Mouse (Mus musculus): Measurements from ENCODE around the gene Pfkfb3. TPM values are rescaled to one million over a fixed set of nuclear protein-coding genes. Genes with fewer than 3 reads are reported as not detected.

Gene Pfkfb3
- polyA plus RNA-seq, 2 experiments: 2.6 to 5.2 TPM

DNA sequence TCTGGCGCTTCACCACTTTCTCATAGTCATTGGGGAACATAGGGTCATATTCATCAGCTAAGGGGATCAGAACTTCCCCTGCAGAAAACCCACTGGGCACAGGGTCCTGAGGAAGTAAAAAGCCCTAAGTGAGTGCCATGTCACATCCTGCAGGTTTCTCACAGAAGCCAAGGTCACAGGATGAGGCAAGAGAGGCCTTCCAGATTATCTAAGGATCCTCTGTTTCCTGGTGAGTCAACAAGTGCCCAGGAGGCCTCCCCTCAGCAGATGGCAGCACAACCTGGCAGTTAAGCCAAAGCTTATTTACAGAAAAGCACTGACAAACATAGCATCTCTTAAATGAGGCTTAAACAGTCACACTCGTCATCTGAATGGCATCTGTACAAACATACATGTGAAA is 42.8 kb upstream of the Pfkfb3 start:
- DNase-seq (ENCODE audit: low read depth in 3 of 3, low spot score in 3 of 3): no peak
- H3K27ac ChIP-seq: no peak overlapping the region
- WGBS (ENCODE audit: insufficient replicate concordance): 69% methylated on average over 2 of the region's 2 CpGs
- H3K9ac ChIP-seq (replicated peaks): no peak overlapping the region
- no peak overlapping the region for H3K4me3 ChIP-seq (ENCODE audit: insufficient read depth in 1 of 2, low read depth in 2 of 2, low read length in 2 of 2)
- no peak for ATAC-seq (ENCODE audit: insufficient read depth)
- no peaks in the 10 kb centered on the region for H3K9me3 ChIP-seq (ENCODE audit: control insufficient read depth, low read length)
- no peaks in the 10 kb centered on the region for H3K27me3 ChIP-seq (ENCODE audit: control insufficient read depth, insufficient read depth, low read length)
- TF ChIP-seq EP300 (IDR thresholded peaks at IDR 0.05; ENCODE audit: low read depth): no peak
- TF ChIP-seq CTCF (IDR thresholded peaks at IDR 0.05; ENCODE audit: low read depth): no peak
- no peak overlapping the region for H3K4me2 ChIP-seq (ENCODE audit: low read depth)
- peaks cover 68% of the 10 kb centered on the region for H3K36me3 ChIP-seq (replicated peaks; ENCODE audit: control insufficient read depth, insufficient read depth, low read depth)
- H3K4me1 ChIP-seq (replicated peaks; ENCODE audit: control insufficient read depth in 2 of 2, insufficient read depth in 2 of 2, low read length in 1 of 2): peaks cover 2 to 3% of the 10 kb centered on the region in 2 experiments; a peak in 3 of 4 replicates

DNA sequence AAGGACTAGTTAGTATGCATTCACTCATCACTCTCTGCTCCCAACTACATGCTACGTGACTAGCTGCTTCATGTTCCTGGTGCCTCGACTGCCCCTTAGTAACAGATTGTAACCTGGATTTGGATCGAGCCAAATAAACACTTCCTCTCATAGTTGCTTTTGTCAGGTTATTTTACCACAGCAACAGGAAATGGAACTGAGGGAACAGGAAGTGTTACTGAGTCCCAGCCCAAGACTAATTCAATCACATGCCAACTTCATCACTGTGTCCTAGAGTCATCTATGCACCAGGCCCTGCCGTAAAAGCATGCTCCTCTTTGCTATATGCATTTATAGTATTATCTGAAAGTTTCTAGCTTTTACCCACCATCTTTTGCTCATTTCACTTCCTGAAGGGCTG is 34.1 kb upstream of the Pfkfb3 start:
- H3K9ac ChIP-seq (replicated peaks): no peak overlapping the region
- DNase-seq (ENCODE audit: low read depth in 3 of 3, low spot score in 3 of 3) (no peak), ATAC-seq (ENCODE audit: insufficient read depth) (no peak)
- TF ChIP-seq CTCF (IDR thresholded peaks at IDR 0.05; ENCODE audit: low read depth): no peak
- no peak for TF ChIP-seq EP300 (IDR thresholded peaks at IDR 0.05; ENCODE audit: low read depth)
- no peak overlapping the region for H3K4me2 ChIP-seq (ENCODE audit: low read depth)
- H3K36me3 ChIP-seq (replicated peaks; ENCODE audit: control insufficient read depth, insufficient read depth, low read depth): peaks cover 79% of the 10 kb centered on the region
- WGBS (ENCODE audit: insufficient replicate concordance): 63% methylated on average over 4 of the region's 4 CpGs
- no peak overlapping the region for H3K27ac ChIP-seq
- no peaks in the 10 kb centered on the region for H3K9me3 ChIP-seq (ENCODE audit: control insufficient read depth, low read length)
- H3K4me3 ChIP-seq (ENCODE audit: insufficient read depth in 1 of 2, low read depth in 2 of 2, low read length in 2 of 2): no peak overlapping the region
- H3K4me1 ChIP-seq (replicated peaks; ENCODE audit: control insufficient read depth in 2 of 2, insufficient read depth in 2 of 2, low read length in 1 of 2): no peaks in the 10 kb centered on the region
- no peaks in the 10 kb centered on the region for H3K27me3 ChIP-seq (ENCODE audit: control insufficient read depth, insufficient read depth, low read length)

DNA sequence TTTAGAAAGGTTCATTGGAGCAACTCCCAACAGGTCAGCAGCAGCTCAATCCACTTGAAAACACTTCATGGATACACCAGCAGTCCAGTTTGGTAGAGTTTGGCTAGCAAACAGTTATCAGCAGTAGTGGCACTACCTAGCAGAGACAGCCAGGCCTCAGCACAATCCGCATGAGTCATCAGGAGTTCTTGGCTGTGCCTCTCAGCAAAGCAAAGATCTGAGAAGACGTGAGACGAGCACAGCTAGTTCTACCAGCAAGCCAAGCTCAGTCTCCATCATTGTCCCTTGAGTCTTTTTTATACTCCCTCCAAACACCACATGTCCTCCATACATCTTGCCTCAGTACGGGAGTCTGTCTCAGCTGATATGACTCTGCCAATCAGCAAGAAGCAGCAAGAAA is 25.5 kb upstream of the Pfkfb3 start:
- no peak for DNase-seq (ENCODE audit: low read depth in 3 of 3, low spot score in 3 of 3)
- Histone ChIP-seq H3K9ac (replicated peaks) (no peak overlapping the region), H3K4me2 (ENCODE audit: low read depth) (no peak overlapping the region), H3K27me3 (ENCODE audit: control insufficient read depth, insufficient read depth, low read length) (no peaks in the 10 kb centered on the region), H3K4me1 (replicated peaks; ENCODE audit: control insufficient read depth in 2 of 2, insufficient read depth in 2 of 2, low read length in 1 of 2) (no peaks in the 10 kb centered on the region), H3K27ac (no peak overlapping the region), H3K4me3 (ENCODE audit: insufficient read depth in 1 of 2, low read depth in 2 of 2, low read length in 2 of 2) (no peak overlapping the region), H3K9me3 (ENCODE audit: control insufficient read depth, low read length) (no peaks in the 10 kb centered on the region), H3K36me3 (replicated peaks; ENCODE audit: control insufficient read depth, insufficient read depth, low read depth) (peaks cover 3% of the 10 kb centered on the region; the same call in 1 of the 2 replicates)
- TF ChIP-seq EP300 (IDR thresholded peaks at IDR 0.05; ENCODE audit: low read depth) (no peak), CTCF (IDR thresholded peaks at IDR 0.05; ENCODE audit: low read depth) (no peak)
- ATAC-seq (ENCODE audit: insufficient read depth): no peak
- 80% methylated on average over 4 of the region's 4 CpGs for WGBS (ENCODE audit: insufficient replicate concordance)

DNA sequence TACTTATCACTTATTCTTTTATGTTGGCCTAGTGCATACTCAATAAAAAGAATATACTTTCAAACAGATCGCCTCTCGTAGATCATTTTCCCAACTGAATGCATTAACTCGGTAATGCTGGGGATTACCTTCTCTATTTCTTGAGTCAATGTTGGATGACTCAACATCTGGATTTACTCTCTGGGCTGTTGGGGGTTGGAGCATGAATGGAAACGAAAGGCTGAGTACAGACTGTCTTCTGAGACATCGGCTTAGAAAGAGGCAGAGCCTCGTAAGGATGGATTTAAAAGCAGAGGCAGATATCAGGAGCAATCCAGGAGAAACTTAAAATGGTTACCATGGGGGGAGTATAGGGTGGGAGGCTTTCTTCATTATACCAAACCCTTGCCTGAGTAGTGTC is 24.3 kb upstream of the Pfkfb3 start:
- 73% methylated on average over 6 of the region's 6 CpGs for WGBS (ENCODE audit: insufficient replicate concordance)

DNA sequence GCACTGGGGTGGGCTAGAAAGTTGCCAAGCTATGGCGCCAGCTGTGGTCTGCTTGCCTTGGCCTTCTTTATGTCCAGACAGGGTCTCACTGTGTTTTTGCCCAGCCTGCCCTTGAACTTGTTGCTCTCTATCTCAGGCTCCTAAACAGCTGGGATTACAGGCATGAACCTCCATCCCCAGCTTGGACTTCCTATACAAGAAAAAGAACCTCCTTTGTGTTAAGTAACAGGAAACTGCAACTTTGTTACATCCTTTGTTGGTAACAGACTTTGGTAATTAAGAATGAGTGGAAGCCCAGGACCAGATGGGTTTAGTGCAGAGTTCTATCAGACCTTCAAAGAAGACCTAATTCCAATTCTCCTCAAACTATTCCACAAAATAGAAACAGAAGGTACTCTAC is 19.8 kb upstream of the Pfkfb3 start:
- ATAC-seq (ENCODE audit: insufficient read depth): no peak
- Histone ChIP-seq H3K9ac (replicated peaks) (no peak overlapping the region), H3K9me3 (ENCODE audit: control insufficient read depth, low read length) (no peaks in the 10 kb centered on the region), H3K27me3 (ENCODE audit: control insufficient read depth, insufficient read depth, low read length) (no peaks in the 10 kb centered on the region), H3K36me3 (replicated peaks; ENCODE audit: control insufficient read depth, insufficient read depth, low read depth) (no peaks in the 10 kb centered on the region), H3K4me1 (replicated peaks; ENCODE audit: control insufficient read depth in 2 of 2, insufficient read depth in 2 of 2, low read length in 1 of 2) (no peaks in the 10 kb centered on the region), H3K4me3 (ENCODE audit: insufficient read depth in 1 of 2, low read depth in 2 of 2, low read length in 2 of 2) (no peak overlapping the region), H3K4me2 (ENCODE audit: low read depth) (no peak overlapping the region), H3K27ac (no peak overlapping the region)
- TF ChIP-seq CTCF (IDR thresholded peaks at IDR 0.05; ENCODE audit: low read depth) (no peak), EP300 (IDR thresholded peaks at IDR 0.05; ENCODE audit: low read depth) (no peak)
- 82% methylated on average over 1 of the region's 1 CpGs for WGBS (ENCODE audit: insufficient replicate concordance)
- DNase-seq (ENCODE audit: low read depth in 3 of 3, low spot score in 3 of 3): no peak

More for the DNA sequence above, 24.3 kb upstream of the Pfkfb3 start:
- Histone ChIP-seq H3K9ac (replicated peaks) (no peak overlapping the region), H3K9me3 (ENCODE audit: control insufficient read depth, low read length) (no peaks in the 10 kb centered on the region), H3K4me3 (ENCODE audit: insufficient read depth in 1 of 2, low read depth in 2 of 2, low read length in 2 of 2) (no peak overlapping the region), H3K27ac (no peak overlapping the region), H3K36me3 (replicated peaks; ENCODE audit: control insufficient read depth, insufficient read depth, low read depth) (no peaks in the 10 kb centered on the region), H3K4me1 (replicated peaks; ENCODE audit: control insufficient read depth in 2 of 2, insufficient read depth in 2 of 2, low read length in 1 of 2) (no peaks in the 10 kb centered on the region), H3K4me2 (ENCODE audit: low read depth) (no peak overlapping the region), H3K27me3 (ENCODE audit: control insufficient read depth, insufficient read depth, low read length) (no peaks in the 10 kb centered on the region)
- ATAC-seq (ENCODE audit: insufficient read depth) (no peak), DNase-seq (ENCODE audit: low read depth in 3 of 3, low spot score in 3 of 3) (no peak)
- TF ChIP-seq EP300 (IDR thresholded peaks at IDR 0.05; ENCODE audit: low read depth): no peak
- TF ChIP-seq CTCF (IDR thresholded peaks at IDR 0.05; ENCODE audit: low read depth): no peak

Data from liver, embryonic 14.5 days (tissue).